Mouse (Mus musculus) kidney, adult 2 months (tissue): ENCODE results near the gene Lhfp. TPM values are rescaled to one million over a fixed set of nuclear protein-coding genes. Genes with fewer than 3 reads are reported as not detected.

Experiments
- DNase-seq: peaks from one replicate; pipeline ENCODE4 v3.0.0; 2021
- H3K27ac ChIP-seq: fragments of 200-500 bp; 2 replicates; pipeline ENCODE4 v1.5.1; 2012; ENCODE audit warnings: low read depth, low read length, control low read depth, inconsistent platforms; ENCODE audit not compliant: insufficient read depth
- H3K27me3 ChIP-seq: fragments of 200-500 bp; replicated peaks from 2 replicates; pipeline ENCODE4 v1.6.1; 2012; ENCODE audit warnings: mild to moderate bottlenecking, moderate library complexity, low read length, inconsistent platforms; ENCODE audit not compliant: control insufficient read depth, insufficient read depth
- H3K36me3 ChIP-seq: fragments of 200-500 bp; 2 replicates; pipeline ENCODE4 v1.6.1; 2012; ENCODE audit warnings: mild to moderate bottlenecking, moderate library complexity, low read length, inconsistent platforms; ENCODE audit not compliant: control insufficient read depth, insufficient read depth
- H3K4me1 ChIP-seq: fragments of 200-500 bp; 2 replicates; pipeline ENCODE4 v1.6.1; 2011; ENCODE audit warnings: low read length; ENCODE audit not compliant: control insufficient read depth, insufficient read depth
- H3K4me3 ChIP-seq: fragments of 200-500 bp; 2 replicates; pipeline ENCODE4 v1.5.1; 2011; ENCODE audit warnings: mild to moderate bottlenecking, low read depth, low read length, control low read depth; ENCODE audit not compliant: insufficient read depth
- CTCF ChIP-seq: fragments of 200-500 bp; conservative IDR thresholded peaks from 2 replicates; pipeline ENCODE4 v1.5.1; 2011; ENCODE audit warnings: low read depth, mild to moderate bottlenecking, control low read depth, low read length, moderate library complexity, mixed read lengths; ENCODE audit not compliant: insufficient read depth, insufficient read length
- POLR2A ChIP-seq: fragments of 200-500 bp; IDR thresholded peaks from one replicate; pipeline ENCODE4 v1.6.1; 2011; ENCODE audit warnings: low read depth, low read length, control low read depth
- WGBS: fragments of 180-500 bp; shearing (Covaris S2); methylation state at CpG from one replicate; pipeline ENCODE4 v1.1.7; 2018; 5-methylcytosine and 5-hydroxymethylcytosine counted together
- polyA plus RNA-seq: library from polyadenylated mRNA; depleted of rRNA; stranded (reverse); fragments of >200 nt; gene quantifications from 2 replicates; pipeline ENCODE4 v1.2.3, GENCODE M21; 2012

Lhfp gene
- polyA plus RNA-seq, 1 experiment, result 47.7 TPM

DNA sequence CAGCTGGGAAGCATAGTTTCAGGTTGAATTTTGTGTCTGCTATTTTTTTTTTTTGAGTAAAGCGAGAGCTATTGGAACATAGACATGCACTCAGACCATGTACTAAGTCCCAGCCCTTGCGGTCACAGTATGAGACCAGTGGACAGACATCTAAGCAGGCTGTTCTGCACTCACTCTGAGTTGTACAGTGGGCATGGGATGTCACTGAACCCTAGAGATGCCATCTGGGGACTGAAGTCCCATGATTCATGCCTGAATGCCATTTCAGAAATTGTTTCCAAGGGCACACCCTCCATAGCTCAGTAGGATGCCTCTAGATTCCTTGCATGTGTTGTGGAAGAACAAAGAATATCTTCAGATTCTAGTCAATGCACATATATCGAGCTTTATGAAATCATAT, 164.4 kb downstream of the Lhfp start:
- no peak for TF ChIP-seq POLR2A
- TF ChIP-seq CTCF, result no peak
- 0 out of 2 replicates have a peak, but pooled peaks cover under 1% of the 10 kb centered on the region for H3K4me1 ChIP-seq
- no peak overlapping the region for H3K27ac ChIP-seq
- WGBS, result 96% methylated on average over 3 of the region's 3 CpGs
- H3K4me3 ChIP-seq, result no peak overlapping the region
- no peak for DNase-seq
- no peaks in the 10 kb centered on the region for H3K36me3 ChIP-seq
- H3K27me3 ChIP-seq, result no peaks in the 10 kb centered on the region

DNA sequence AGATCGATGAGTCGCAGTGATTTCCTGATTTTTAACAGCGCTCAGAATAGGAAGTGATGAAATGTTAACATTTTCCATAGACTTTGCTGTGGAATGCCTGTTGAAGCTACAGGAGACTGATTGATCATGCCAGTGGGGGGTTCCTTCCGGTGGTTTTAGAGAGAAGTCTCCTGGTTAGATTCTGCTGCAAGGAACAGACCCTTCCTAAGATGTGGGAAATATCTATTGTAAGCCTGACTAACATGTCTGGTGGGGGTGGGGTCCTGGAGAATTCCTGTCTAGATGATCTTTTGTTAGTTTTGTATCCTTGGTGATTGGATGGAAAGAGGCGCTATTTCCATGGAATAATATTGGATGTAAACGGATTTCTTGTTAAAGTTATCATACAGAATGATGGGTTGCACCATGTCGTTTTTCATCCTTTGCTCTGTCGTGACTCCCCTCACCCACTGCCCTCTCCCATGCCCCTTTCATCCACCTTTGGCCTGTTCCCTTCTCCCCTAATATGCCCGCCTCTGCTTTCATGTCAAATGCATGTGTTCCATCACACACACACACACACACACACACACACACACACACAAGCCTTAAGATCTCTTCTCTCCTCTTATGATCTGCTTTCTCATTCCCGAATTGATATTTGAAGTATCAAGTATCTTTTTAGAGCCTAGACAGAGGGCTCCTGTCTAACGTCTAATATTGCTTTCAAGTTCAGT, 165.3 kb downstream of the Lhfp start:
- TF ChIP-seq CTCF (no peak), POLR2A (no peak)
- DNase-seq, result no peak
- no peak overlapping the region for H3K4me3 ChIP-seq
- H3K27me3 ChIP-seq, result no peaks in the 10 kb centered on the region
- no peaks in the 10 kb centered on the region for H3K36me3 ChIP-seq
- WGBS, result 62% methylated on average over 11 of the region's 11 CpGs
- H3K4me1 ChIP-seq, result peaks cover 4% of the 10 kb centered on the region; the same call in 1 of the 2 replicates
- H3K27ac ChIP-seq, result no peak overlapping the region

DNA sequence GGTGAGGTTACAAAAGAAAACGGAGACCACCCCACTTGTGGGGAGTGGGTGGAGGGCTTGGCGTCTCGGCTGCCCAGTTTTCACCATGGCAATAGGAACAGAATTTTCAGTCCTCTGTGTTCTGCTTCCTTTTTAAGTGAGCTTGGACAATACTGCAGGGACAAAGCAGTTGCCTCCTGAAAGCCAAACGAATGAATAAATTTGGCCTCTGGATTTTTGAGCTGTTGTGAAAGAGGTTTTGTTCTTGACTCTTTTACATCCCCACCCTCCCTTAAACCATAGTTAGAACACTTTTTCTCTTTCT, 165.8 kb downstream of the Lhfp start:
- TF ChIP-seq CTCF (no peak), POLR2A (no peak)
- H3K27me3 ChIP-seq, result no peaks in the 10 kb centered on the region
- 53% methylated on average over 4 of the region's 4 CpGs for WGBS
- H3K27ac ChIP-seq, result no peak overlapping the region
- H3K4me1 ChIP-seq, result peaks cover 4% of the 10 kb centered on the region; the same call in 1 of the 2 replicates
- no peak overlapping the region for H3K4me3 ChIP-seq
- DNase-seq, result no peak
- no peaks in the 10 kb centered on the region for H3K36me3 ChIP-seq

DNA sequence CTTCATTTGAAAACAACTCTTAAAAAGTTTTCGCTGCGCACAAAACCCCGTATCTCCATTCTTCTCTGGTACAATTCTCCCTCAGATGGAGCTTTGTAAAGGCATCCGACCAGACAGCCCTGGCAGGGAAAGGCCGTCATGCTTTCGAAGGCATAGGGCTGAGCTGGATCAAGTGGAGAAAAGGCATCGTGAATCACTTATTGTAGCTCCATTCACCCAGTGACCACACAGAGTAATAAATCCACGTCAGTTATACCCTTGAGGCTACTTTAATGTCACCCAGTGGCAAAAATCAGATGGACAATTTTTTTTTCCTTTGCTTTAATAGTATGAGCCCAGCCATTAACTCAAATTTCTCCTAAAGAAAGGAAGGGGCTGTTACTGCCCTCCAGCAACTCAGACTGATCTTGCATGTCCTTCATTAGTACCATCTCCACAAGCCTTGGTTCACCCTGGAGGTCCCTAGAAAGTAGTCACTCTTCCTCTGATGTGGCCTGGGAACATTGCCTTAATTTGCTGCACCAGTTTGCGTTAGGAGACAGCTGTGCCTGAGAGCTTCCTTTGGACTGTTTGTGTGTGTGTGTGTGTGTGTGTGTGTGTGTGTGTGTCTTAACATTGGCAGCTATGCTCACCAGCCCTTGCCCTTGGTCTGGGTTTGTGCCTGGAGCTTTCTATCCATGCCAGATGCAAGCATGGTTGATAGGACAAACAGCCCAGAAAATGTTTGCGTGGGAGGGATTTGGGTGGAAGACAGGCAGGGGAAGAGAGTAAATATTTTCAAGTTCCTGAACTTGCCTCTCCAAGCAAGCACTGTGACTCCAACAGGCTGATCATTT, 169.6 kb downstream of the Lhfp start:
- Histone ChIP-seq H3K27me3 (no peaks in the 10 kb centered on the region; the same call in 1 of the 2 replicates), H3K4me3 (no peak overlapping the region), H3K27ac (peak overlapping the region; percentile 17; the same call in 1 of the 2 replicates), H3K4me1 (peaks cover 4% of the 10 kb centered on the region; the same call in 1 of the 2 replicates), H3K36me3 (no peaks in the 10 kb centered on the region)
- WGBS, result 49% methylated on average over 10 of the region's 10 CpGs
- DNase-seq, result peak; percentile 23
- TF ChIP-seq POLR2A (no peak), CTCF (no peak)

DNA sequence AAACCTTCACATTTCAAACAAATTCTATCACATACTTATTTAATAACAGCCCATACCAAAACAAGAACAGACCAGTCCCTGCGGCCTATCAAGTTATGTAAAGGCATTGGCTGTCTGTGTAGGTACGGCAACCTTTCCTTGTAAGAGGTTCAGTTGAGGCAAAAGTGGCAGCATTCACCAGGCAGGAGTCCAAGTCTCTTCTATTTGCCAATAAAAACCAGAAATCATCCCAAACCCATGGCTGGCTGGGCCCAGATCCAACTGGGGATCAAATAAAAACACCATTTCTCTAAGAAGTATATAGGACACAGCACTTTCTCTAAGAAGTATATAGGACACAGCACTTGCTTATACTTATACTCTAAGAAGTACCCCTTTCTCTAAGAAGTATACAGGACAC, 171.3 kb downstream of the Lhfp start:
- no peaks in the 10 kb centered on the region; the same call in 1 of the 2 replicates for H3K27me3 ChIP-seq
- no peak overlapping the region for H3K27ac ChIP-seq
- TF ChIP-seq POLR2A, result no peak
- no peak for TF ChIP-seq CTCF
- H3K4me1 ChIP-seq, result peaks cover 4% of the 10 kb centered on the region; the same call in 1 of the 2 replicates
- no peaks in the 10 kb centered on the region for H3K36me3 ChIP-seq
- H3K4me3 ChIP-seq, result no peak overlapping the region
- no peak for DNase-seq
- 82% methylated on average over 2 of the region's 2 CpGs for WGBS

DNA sequence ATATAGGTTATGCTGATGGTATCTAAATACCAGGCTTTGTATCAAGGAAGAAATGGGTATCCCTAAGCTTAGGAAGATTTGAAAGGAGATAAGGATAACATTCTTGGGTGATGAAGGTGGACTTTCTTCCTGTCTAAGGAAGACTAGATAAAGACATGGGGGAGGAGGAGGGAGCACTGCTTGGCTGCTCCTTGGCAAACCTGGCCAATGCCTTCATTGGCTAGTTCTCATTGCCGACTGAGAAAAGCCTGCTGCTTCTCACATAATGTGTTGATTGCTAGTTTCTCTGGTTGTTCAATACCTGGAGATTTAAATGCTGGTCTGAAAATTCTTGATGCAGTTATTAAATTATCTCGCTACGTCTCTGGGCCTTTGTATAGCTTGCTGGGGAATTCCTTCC, 172.0 kb downstream of the Lhfp start:
- Histone ChIP-seq H3K27me3 (no peaks in the 10 kb centered on the region; the same call in 1 of the 2 replicates), H3K4me3 (no peak overlapping the region), H3K4me1 (peaks cover 4% of the 10 kb centered on the region; the same call in 1 of the 2 replicates), H3K27ac (no peak overlapping the region), H3K36me3 (no peaks in the 10 kb centered on the region)
- DNase-seq, result no peak
- 94% methylated on average over 3 of the region's 3 CpGs for WGBS
- no peak for TF ChIP-seq POLR2A
- no peak for TF ChIP-seq CTCF

DNA sequence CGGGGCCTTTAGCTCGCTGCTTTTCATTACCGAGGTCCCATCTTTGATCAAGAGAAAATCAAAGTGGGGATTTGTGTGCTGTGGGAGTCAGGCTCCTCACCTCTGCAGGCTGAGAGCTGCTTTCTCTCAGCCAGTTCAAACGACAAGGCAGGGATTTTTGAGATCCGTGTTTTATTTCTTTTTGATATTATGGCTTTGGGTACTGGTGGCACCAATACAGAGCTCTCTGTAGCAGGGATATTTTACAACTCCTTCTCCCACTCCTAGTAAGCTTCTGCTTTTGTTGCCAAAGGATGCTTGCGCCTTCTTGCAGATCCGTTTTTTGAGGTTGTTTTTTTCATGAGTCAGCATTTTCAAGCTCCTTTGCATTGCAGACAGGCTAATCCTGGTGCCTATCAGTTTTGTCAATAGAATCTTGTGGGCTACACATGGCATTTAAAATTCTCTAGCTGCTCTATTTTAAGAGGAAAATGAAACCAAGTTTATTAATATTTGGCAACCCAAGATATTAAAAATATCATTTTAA, 172.5 kb downstream of the Lhfp start:
- TF ChIP-seq POLR2A, result no peak
- no peak for TF ChIP-seq CTCF

More for the DNA sequence above, 172.5 kb downstream of the Lhfp start:
- H3K36me3 ChIP-seq, result no peaks in the 10 kb centered on the region
- no peak for DNase-seq
- no peaks in the 10 kb centered on the region; the same call in 1 of the 2 replicates for H3K27me3 ChIP-seq
- H3K4me1 ChIP-seq, result peaks cover 4% of the 10 kb centered on the region; the same call in 1 of the 2 replicates
- WGBS, result 76% methylated on average over 7 of the region's 7 CpGs
- H3K4me3 ChIP-seq, result no peak overlapping the region
- no peak overlapping the region for H3K27ac ChIP-seq
